Mouse (Mus musculus): ENCODE measurements around the gene Nek2. TPM values are rescaled to one million over a fixed set of nuclear protein-coding genes. Genes with fewer than 3 reads are reported as not detected.

Gene Nek2
- polyA plus RNA-seq, 1 experiment from 2014 or later = 30.9 TPM

DNA sequence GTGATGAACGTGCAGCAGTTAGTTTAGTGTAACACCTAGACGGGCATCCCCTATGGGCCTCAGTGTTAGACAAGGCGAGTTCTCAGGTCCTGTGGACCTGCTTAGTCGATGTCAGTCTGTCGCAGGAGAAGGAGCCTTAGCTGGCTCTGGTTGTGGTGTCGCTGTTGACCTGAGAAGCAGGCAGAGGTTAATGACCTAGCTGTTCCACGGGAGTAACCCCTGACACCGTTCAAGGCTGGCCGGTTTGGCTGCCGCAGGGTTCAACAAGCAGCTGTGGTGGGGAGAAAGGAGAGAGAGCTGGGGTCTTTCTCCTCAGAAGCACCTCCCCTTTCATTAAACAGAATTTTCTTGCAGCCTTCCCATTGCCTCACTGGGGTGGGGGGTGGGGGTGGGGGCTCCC is 56.4 kb downstream of the Nek2 start:
- Histone ChIP-seq H3K4me2 (ENCODE audit: low read length) (no peak overlapping the region), H3K4me3 (ENCODE audit: control insufficient read depth in 1 of 2, insufficient read depth in 1 of 2, low read depth in 1 of 2, low read length in 2 of 2) (no peak overlapping the region), H3K4me1 (ENCODE audit: control insufficient read depth in 2 of 2, insufficient read depth in 2 of 2, low read length in 2 of 2) (peaks cover 28 to 35% of the 10 kb centered on the region in 2 experiments), H3K27me3 (ENCODE audit: control insufficient read depth, insufficient read depth, low read length) (no peaks in the 10 kb centered on the region), H3K27ac (replicated peaks in 1 of 2; ENCODE audit: control insufficient read depth in 1 of 2, insufficient read depth in 1 of 2, low read depth in 2 of 2, low read length in 2 of 2) (no peak overlapping the region), H3K9ac (ENCODE audit: low read length) (no peak overlapping the region), H3K9me3 (ENCODE audit: control insufficient read depth, low read length) (no peaks in the 10 kb centered on the region), H3K36me3 (ENCODE audit: control insufficient read depth, insufficient read depth, low read length) (no peaks in the 10 kb centered on the region)
- WGBS = 78% methylated on average over 10 of the region's 10 CpGs
- ATAC-seq (ENCODE audit: insufficient number of reproducible peaks, insufficient read depth, low FRiP score, low read depth) = no peak

DNA sequence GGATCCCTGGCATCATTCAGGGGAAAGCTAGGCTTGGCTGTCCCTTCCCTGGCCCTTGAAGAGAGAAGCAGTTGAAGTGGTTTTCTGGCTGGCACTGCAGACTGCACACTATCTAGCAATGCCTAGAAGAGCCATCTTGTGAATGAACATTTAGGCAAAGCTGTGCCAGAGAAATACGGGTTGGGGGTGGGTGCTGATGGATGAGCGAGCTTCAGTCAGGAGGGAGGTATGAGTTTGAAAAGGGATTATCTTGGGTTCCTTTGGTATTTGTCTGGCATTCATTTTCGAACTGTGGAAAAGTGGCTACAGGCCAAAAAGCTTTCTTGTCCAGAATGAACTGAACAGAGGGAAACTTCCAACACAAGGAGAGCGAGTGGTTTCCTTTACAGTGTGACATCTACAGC is 57.3 kb downstream of the Nek2 start:
- H3K27ac ChIP-seq (replicated peaks in 1 of 2; ENCODE audit: control insufficient read depth in 1 of 2, insufficient read depth in 1 of 2, low read depth in 2 of 2, low read length in 2 of 2) = peak overlapping the region; percentile 9 to 26; a peak in 3 of 4 replicates
- peak overlapping the region; percentile 5; the same call in 1 of the 2 replicates for H3K4me2 ChIP-seq (ENCODE audit: low read length)
- H3K9ac ChIP-seq (ENCODE audit: low read length) = no peak overlapping the region
- H3K9me3 ChIP-seq (ENCODE audit: control insufficient read depth, low read length) = no peaks in the 10 kb centered on the region
- no peaks in the 10 kb centered on the region for H3K36me3 ChIP-seq (ENCODE audit: control insufficient read depth, insufficient read depth, low read length)
- 28% methylated on average over 4 of the region's 4 CpGs for WGBS
- ATAC-seq (ENCODE audit: insufficient number of reproducible peaks, insufficient read depth, low FRiP score, low read depth) = no peak
- no peak overlapping the region for H3K4me3 ChIP-seq (ENCODE audit: control insufficient read depth in 1 of 2, insufficient read depth in 1 of 2, low read depth in 1 of 2, low read length in 2 of 2)
- H3K27me3 ChIP-seq (ENCODE audit: control insufficient read depth, insufficient read depth, low read length) = no peaks in the 10 kb centered on the region
- H3K4me1 ChIP-seq (ENCODE audit: control insufficient read depth in 2 of 2, insufficient read depth in 2 of 2, low read length in 2 of 2) = peaks cover 28 to 38% of the 10 kb centered on the region in 2 experiments

DNA sequence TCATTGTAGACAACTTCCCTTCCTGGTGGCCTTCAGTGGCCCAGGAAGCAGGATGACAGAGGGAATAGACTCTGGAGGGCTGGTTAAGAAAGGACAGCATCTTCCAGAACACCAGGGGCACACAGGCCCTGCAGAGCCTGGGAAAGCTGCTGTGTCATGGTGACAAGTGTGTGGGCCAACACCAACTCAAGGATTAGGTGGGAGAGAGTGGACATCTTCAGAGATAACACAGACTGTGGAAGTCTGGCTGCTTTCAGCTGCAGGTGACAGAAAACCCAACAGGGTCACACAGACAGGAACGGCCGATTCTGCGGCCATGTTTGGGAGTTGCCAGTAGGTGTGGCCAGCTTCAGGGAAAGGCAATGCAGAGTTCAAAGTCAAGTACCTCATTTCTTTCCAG is 59.0 kb downstream of the Nek2 start:
- no peaks in the 10 kb centered on the region for H3K36me3 ChIP-seq (ENCODE audit: control insufficient read depth, insufficient read depth, low read length)
- 59% methylated on average over 3 of the region's 3 CpGs for WGBS
- no peak overlapping the region for H3K4me3 ChIP-seq (ENCODE audit: control insufficient read depth in 1 of 2, insufficient read depth in 1 of 2, low read depth in 1 of 2, low read length in 2 of 2)
- H3K27ac ChIP-seq (replicated peaks in 1 of 2; ENCODE audit: control insufficient read depth in 1 of 2, insufficient read depth in 1 of 2, low read depth in 2 of 2, low read length in 2 of 2) = no peak overlapping the region
- H3K9me3 ChIP-seq (ENCODE audit: control insufficient read depth, low read length) = no peaks in the 10 kb centered on the region
- ATAC-seq (ENCODE audit: insufficient number of reproducible peaks, insufficient read depth, low FRiP score, low read depth) = no peak
- H3K4me2 ChIP-seq (ENCODE audit: low read length) = no peak overlapping the region
- no peak overlapping the region for H3K9ac ChIP-seq (ENCODE audit: low read length)
- peaks cover 28 to 40% of the 10 kb centered on the region in 2 experiments for H3K4me1 ChIP-seq (ENCODE audit: control insufficient read depth in 2 of 2, insufficient read depth in 2 of 2, low read length in 2 of 2)
- no peaks in the 10 kb centered on the region for H3K27me3 ChIP-seq (ENCODE audit: control insufficient read depth, insufficient read depth, low read length)

DNA sequence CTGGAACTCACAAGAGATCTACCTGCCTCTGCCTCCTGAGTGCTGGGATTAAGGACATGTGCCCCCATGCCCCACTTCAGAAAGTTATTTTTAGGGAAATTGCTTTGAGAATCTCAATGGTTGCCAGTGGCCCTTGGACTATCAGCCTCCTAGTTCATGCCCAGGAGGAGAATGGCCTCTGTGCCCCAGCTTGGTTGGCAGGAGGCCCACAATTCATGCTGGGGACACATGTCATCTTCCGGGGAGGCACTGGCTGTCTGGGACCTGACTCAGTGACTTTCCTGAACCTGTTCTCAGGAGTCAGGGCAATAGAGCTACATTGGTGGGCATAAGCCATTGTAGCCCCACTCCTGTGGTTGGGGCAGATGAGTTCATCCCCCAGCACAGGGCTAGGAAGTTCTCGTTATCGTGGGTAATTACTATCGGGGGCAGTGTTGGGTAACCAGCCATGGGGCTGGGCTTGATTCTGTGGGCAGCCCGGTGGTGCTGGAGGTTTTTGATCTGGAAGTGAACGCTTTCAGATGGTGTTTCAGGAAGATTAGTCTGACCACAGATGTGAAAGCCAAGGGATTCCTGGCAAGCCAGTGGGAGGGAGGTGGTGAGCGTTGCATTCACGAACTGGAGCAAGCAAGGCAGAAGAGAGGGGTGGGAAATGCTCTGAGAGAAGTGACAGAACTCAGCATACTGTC is 59.8 kb downstream of the Nek2 start:
- ATAC-seq (ENCODE audit: insufficient number of reproducible peaks, insufficient read depth, low FRiP score, low read depth) = no peak
- no peak overlapping the region for H3K4me2 ChIP-seq (ENCODE audit: low read length)
- no peak overlapping the region for H3K27ac ChIP-seq (replicated peaks in 1 of 2; ENCODE audit: control insufficient read depth in 1 of 2, insufficient read depth in 1 of 2, low read depth in 2 of 2, low read length in 2 of 2)
- no peak overlapping the region for H3K4me3 ChIP-seq (ENCODE audit: control insufficient read depth in 1 of 2, insufficient read depth in 1 of 2, low read depth in 1 of 2, low read length in 2 of 2)
- peaks cover 26 to 37% of the 10 kb centered on the region in 2 experiments for H3K4me1 ChIP-seq (ENCODE audit: control insufficient read depth in 2 of 2, insufficient read depth in 2 of 2, low read length in 2 of 2)
- WGBS = 62% methylated on average over 8 of the region's 8 CpGs
- H3K9ac ChIP-seq (ENCODE audit: low read length) = no peak overlapping the region
- no peaks in the 10 kb centered on the region for H3K36me3 ChIP-seq (ENCODE audit: control insufficient read depth, insufficient read depth, low read length)
- H3K9me3 ChIP-seq (ENCODE audit: control insufficient read depth, low read length) = no peaks in the 10 kb centered on the region
- H3K27me3 ChIP-seq (ENCODE audit: control insufficient read depth, insufficient read depth, low read length) = no peaks in the 10 kb centered on the region

DNA sequence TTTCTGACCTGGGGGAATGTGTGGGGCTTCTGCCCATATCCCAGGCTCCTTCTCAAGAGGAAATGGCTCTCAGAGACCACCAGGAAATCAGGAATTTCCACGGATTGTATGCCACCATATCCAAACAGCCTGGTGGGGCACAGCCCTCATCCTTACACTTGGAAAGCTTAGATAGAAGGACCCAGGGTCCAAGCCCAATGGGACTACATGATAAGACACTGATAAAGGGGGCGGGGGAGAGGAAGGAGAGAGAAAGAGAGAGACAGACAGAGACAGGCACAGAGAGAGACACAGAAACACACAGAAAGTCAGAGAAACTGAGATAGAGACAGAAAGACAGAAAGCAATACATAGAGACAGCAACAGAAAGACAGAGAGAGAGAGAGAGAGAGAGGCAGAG is 60.4 kb downstream of the Nek2 start:
- no peak overlapping the region for H3K9ac ChIP-seq (ENCODE audit: low read length)
- ATAC-seq (ENCODE audit: insufficient number of reproducible peaks, insufficient read depth, low FRiP score, low read depth) = no peak
- WGBS = 28% methylated on average over 2 of the region's 2 CpGs
- H3K9me3 ChIP-seq (ENCODE audit: control insufficient read depth, low read length) = no peaks in the 10 kb centered on the region
- peaks cover 26 to 37% of the 10 kb centered on the region in 2 experiments for H3K4me1 ChIP-seq (ENCODE audit: control insufficient read depth in 2 of 2, insufficient read depth in 2 of 2, low read length in 2 of 2)
- H3K4me3 ChIP-seq (ENCODE audit: control insufficient read depth in 1 of 2, insufficient read depth in 1 of 2, low read depth in 1 of 2, low read length in 2 of 2) = no peak overlapping the region
- no peaks in the 10 kb centered on the region for H3K36me3 ChIP-seq (ENCODE audit: control insufficient read depth, insufficient read depth, low read length)
- H3K27ac ChIP-seq (replicated peaks in 1 of 2; ENCODE audit: control insufficient read depth in 1 of 2, insufficient read depth in 1 of 2, low read depth in 2 of 2, low read length in 2 of 2) = no peak overlapping the region
- no peaks in the 10 kb centered on the region for H3K27me3 ChIP-seq (ENCODE audit: control insufficient read depth, insufficient read depth, low read length)
- H3K4me2 ChIP-seq (ENCODE audit: low read length) = no peak overlapping the region

Other genes starting within 250 kb of the Nek2 start
- gene Dtl, start 245.9 kb upstream of the Nek2 start, polyA plus RNA-seq (2014; fragmentation: Nextera tagmentation; extraction: Ambion mirVana) = 27.2 and 30.4 TPM in 2 replicates
- 36.4 and 38.2 TPM in 2 replicates for gene Ints7, start 245.8 kb upstream of the Nek2 start, polyA plus RNA-seq (2014; fragmentation: Nextera tagmentation; extraction: Ambion mirVana)
- gene Lpgat1, start 103.6 kb upstream of the Nek2 start, polyA plus RNA-seq (2014; fragmentation: Nextera tagmentation; extraction: Ambion mirVana) = 59.3 and 65.6 TPM in 2 replicates
- gene Slc30a1, start 85.3 kb downstream of the Nek2 start, polyA plus RNA-seq (2014; fragmentation: Nextera tagmentation; extraction: Ambion mirVana) = 3.1 and 3.6 TPM in 2 replicates
- 4.4 and 7.0 TPM in 2 replicates for gene Rd3, start 155.9 kb downstream of the Nek2 start, polyA plus RNA-seq (2014; fragmentation: Nextera tagmentation; extraction: Ambion mirVana)